Comparison of ENCODE assay signal across 8 mouse cellular contexts in the genomic region with DNA sequence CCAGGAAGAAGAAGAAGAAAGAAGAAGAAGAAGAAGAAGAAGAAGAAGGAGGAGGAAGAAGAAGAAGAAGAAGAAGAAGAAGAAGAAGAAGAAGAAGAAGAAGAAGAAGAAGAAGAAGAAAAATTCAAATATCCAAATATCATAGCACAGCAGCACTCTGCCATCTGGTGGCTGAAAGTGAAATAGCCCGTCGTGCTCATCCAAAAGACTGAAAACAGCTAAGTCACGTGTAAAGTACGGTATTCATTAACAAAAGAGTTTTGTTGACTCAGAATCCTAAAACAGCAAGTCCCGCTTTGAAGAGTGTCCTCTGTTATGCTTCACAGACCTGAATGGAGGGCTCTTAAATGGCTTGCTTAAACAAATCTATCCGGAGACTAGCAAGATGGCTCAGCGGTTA.
DNase-seq lines count a peak whose midpoint lies in the region; ATAC-seq and TF ChIP-seq lines count a peak whose summit lies in the region.

No protein-coding gene starts in this region.

- DNase-seq in spleen, adult 2 months (ENCODE audit: low read depth in 1 of 2, low spot score in 2 of 2) = peak; percentile 8 to 39
- DNase-seq in spleen, adult 12 weeks (ENCODE audit: low spot score) = no peak
- peak; percentile 25 to 49 for DNase-seq in cerebellum, adult 2 months
- peak; percentile 26 to 42 for DNase-seq in frontal cortex, postnatal 25 days (ENCODE audit: low spot score in 2 of 2)
- DNase-seq in kidney, adult 18-20 months = peak; percentile 67
- DNase-seq in thymus, postnatal 14 days = peak; percentile 39

- H3K4me1 ChIP-seq in spleen, adult 2 months (ENCODE audit: control insufficient read depth, insufficient read depth, insufficient read length) = no peaks in the 10 kb centered on the region
- no peaks in the 10 kb centered on the region for H3K4me1 ChIP-seq in cerebellum, adult 2 months (ENCODE audit: control insufficient read depth, insufficient read depth, low read length)
- no peaks in the 10 kb centered on the region for H3K4me1 ChIP-seq in limb, embryonic 13.5 days
- peaks cover 9% of the 10 kb centered on the region; the same call in 1 of the 2 replicates for H3K4me1 ChIP-seq in midbrain, embryonic 15.5 days

- H3K36me3 ChIP-seq in spleen, adult 2 months (ENCODE audit: control insufficient read depth, insufficient read depth, low read length) = no peaks in the 10 kb centered on the region
- no peaks in the 10 kb centered on the region for H3K36me3 ChIP-seq in limb, embryonic 13.5 days
- H3K36me3 ChIP-seq in midbrain, embryonic 15.5 days (replicated peaks) = no peaks in the 10 kb centered on the region

- H3K27me3 ChIP-seq in spleen, adult 2 months (ENCODE audit: control insufficient read depth, insufficient read depth, low read length) = no peaks in the 10 kb centered on the region
- H3K27me3 ChIP-seq in cerebellum, adult 2 months (ENCODE audit: control insufficient read depth, insufficient read depth, low read length) = no peaks in the 10 kb centered on the region
- 0 out of 2 replicates have a peak, but pooled peaks cover 3% of the 10 kb centered on the region for H3K27me3 ChIP-seq in limb, embryonic 13.5 days
- no peaks in the 10 kb centered on the region for H3K27me3 ChIP-seq in midbrain, embryonic 15.5 days (replicated peaks)

- no peaks in the 10 kb centered on the region for H3K9me3 ChIP-seq in limb, embryonic 13.5 days
- no peaks in the 10 kb centered on the region for H3K9me3 ChIP-seq in midbrain, embryonic 15.5 days

- peak; percentile 55; the same call in 1 of the 2 replicates for TF ChIP-seq CTCF in spleen, adult 2 months (IDR thresholded peaks at IDR 0.05; ENCODE audit: extremely low read depth, insufficient read depth, insufficient read length, insufficient replicate concordance)
- TF ChIP-seq CTCF in cerebellum, adult 2 months (IDR thresholded peaks at IDR 0.05; ENCODE audit: borderline replicate concordance, insufficient read depth, low read depth, low read length) = peak; percentile 60; the same call in 1 of the 2 replicates

- no peak overlapping the region for H3K9ac ChIP-seq in limb, embryonic 13.5 days
- no peak overlapping the region for H3K9ac ChIP-seq in midbrain, embryonic 15.5 days

- ATAC-seq in limb, embryonic 13.5 days (ENCODE audit: low FRiP score, low read depth) = no peak
- no peak for ATAC-seq in midbrain, embryonic 15.5 days (replicated peaks)

- no peak overlapping the region for H3K4me3 ChIP-seq in spleen, adult 2 months (ENCODE audit: extremely low read depth, insufficient read depth, insufficient read length)
- H3K4me3 ChIP-seq in cerebellum, adult 2 months (replicated peaks; ENCODE audit: insufficient read depth, low read depth, low read length) = no peak overlapping the region
- no peak overlapping the region for H3K4me3 ChIP-seq in limb, embryonic 13.5 days
- no peak overlapping the region for H3K4me3 ChIP-seq in midbrain, embryonic 15.5 days

- peak overlapping the region; percentile 41; the same call in 1 of the 2 replicates for H3K4me2 ChIP-seq in limb, embryonic 13.5 days (replicated peaks)
- peak overlapping the region; percentile 35 for H3K4me2 ChIP-seq in midbrain, embryonic 15.5 days

- no peak for TF ChIP-seq POLR2A in spleen, adult 2 months (IDR thresholded peaks at IDR 0.05; ENCODE audit: low read depth, low read length)
- no peak for TF ChIP-seq POLR2A in cerebellum, adult 2 months (IDR thresholded peaks at IDR 0.05; ENCODE audit: borderline replicate concordance, insufficient read depth, low read length)

- 24% methylated on average over 7 of the region's 7 CpGs for WGBS in spleen, adult 2 months
- WGBS in cerebellum, adult 2 months = 23% methylated on average over 7 of the region's 7 CpGs
- 24% methylated on average over 7 of the region's 7 CpGs for WGBS in limb, embryonic 13.5 days
- WGBS in midbrain, embryonic 15.5 days = 19% methylated on average over 7 of the region's 7 CpGs

- H3K27ac ChIP-seq in spleen, adult 2 months (ENCODE audit: insufficient read depth, low read length) = no peak overlapping the region
- H3K27ac ChIP-seq in cerebellum, adult 2 months (ENCODE audit: insufficient read depth, low read length) = no peak overlapping the region
- no peak overlapping the region for H3K27ac ChIP-seq in limb, embryonic 13.5 days
- H3K27ac ChIP-seq in midbrain, embryonic 15.5 days = no peak overlapping the region
